Mouse (Mus musculus): ENCODE measurements at regions not wholly inside any gene's neighbourhood (a gene's known extent, or its start where the extent isn't known, plus 50 kb on each side); places are given as distances from the start of the nearest gene placed in this dataset.

DNA sequence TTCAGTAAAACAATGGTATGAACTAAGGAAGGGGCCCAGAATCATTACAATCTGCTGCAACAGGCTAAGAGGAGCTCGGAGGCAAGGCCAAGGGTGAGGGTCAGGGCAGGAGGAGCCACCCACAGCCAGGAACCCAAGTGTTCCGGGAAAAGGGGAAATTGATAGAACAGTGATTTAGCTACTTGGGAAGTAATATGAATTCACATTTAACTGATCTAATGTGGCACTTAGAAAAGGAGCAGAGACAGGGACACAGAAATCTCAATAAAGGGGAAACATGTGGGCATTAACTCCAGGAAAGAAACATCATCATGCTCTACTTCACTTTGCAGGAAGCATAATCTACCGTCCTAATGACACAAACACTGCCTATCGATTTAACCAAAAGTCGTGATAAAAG, 120.1 kb upstream of the Hs6st1 start:
- Histone ChIP-seq H3K79me2 (ENCODE audit: control insufficient read depth, insufficient read depth, low read length, poor library complexity) (no peaks in the 10 kb centered on the region), H3K4me3 (ENCODE audit: control insufficient read depth in 1 of 2, insufficient read depth in 1 of 2, low read depth in 2 of 2, low read length in 2 of 2) (no peak overlapping the region), H3K4me1 (ENCODE audit: control insufficient read depth in 1 of 2, insufficient read depth in 2 of 2, low read length in 2 of 2) (no peaks in the 10 kb centered on the region), H3K9me3 (replicated peaks; ENCODE audit: insufficient read depth, low read length) (no peaks in the 10 kb centered on the region), H3K9ac (ENCODE audit: control insufficient read depth, low read depth, low read length, poor library complexity, severe bottlenecking) (no peak overlapping the region), H3K27me3 (ENCODE audit: control insufficient read depth in 1 of 2, insufficient read depth in 2 of 2, low read length in 2 of 2) (no peaks in the 10 kb centered on the region), H3K36me3 (ENCODE audit: control insufficient read depth in 1 of 2, insufficient read depth in 2 of 2, low read length in 2 of 2) (no peaks in the 10 kb centered on the region), H3K27ac (ENCODE audit: control insufficient read depth, low read depth, low read length) (no peak overlapping the region)
- DNase-seq (ENCODE audit: low read depth, low spot score), result no peak
- TF ChIP-seq JUND (IDR thresholded peaks at IDR 0.05; ENCODE audit: low read depth, low read length) (no peak), E2F4 (IDR thresholded peaks at IDR 0.05; ENCODE audit: borderline replicate concordance, low read depth, low read length) (no peak), ELF1 (IDR thresholded peaks at IDR 0.05; ENCODE audit: low read depth, low read length) (no peak), POLR2AphosphoS2 (IDR thresholded peaks at IDR 0.05; ENCODE audit: low read length) (no peak), USF1 (IDR thresholded peaks at IDR 0.05; ENCODE audit: low read depth, low read length) (no peak), EP300 (IDR thresholded peaks at IDR 0.05; ENCODE audit: low read depth in 1 of 2, low read length in 2 of 2) (no peak), POLR2AphosphoS5 (IDR thresholded peaks at IDR 0.05; ENCODE audit: borderline replicate concordance, low read depth, low read length) (no peak), SMC3 (IDR thresholded peaks at IDR 0.05; ENCODE audit: low read depth, low read length) (no peak), TCF12 (IDR thresholded peaks at IDR 0.05; ENCODE audit: low read depth, low read length) (no peak), MYC (IDR thresholded peaks at IDR 0.05; ENCODE audit: low read depth, low read length) (no peak), MYB (IDR thresholded peaks at IDR 0.05; ENCODE audit: low read depth, low read length) (no peak), GATA1 (IDR thresholded peaks at IDR 0.05; ENCODE audit: low read depth, low read length) (no peak), MAX (IDR thresholded peaks at IDR 0.05; ENCODE audit: low read length) (no peak), RCOR1 (IDR thresholded peaks at IDR 0.05; ENCODE audit: low read depth, low read length) (no peak), TBP (IDR thresholded peaks at IDR 0.05; ENCODE audit: low read depth, low read length) (no peak), BHLHE40 (IDR thresholded peaks at IDR 0.05; ENCODE audit: borderline replicate concordance, low read depth, low read length) (no peak), MAZ (IDR thresholded peaks at IDR 0.05; ENCODE audit: low read depth, low read length) (no peak), USF2 (IDR thresholded peaks at IDR 0.05; ENCODE audit: borderline replicate concordance in 1 of 2, insufficient read depth in 1 of 2, low read depth in 1 of 2, low read length in 2 of 2) (no peak)

DNA sequence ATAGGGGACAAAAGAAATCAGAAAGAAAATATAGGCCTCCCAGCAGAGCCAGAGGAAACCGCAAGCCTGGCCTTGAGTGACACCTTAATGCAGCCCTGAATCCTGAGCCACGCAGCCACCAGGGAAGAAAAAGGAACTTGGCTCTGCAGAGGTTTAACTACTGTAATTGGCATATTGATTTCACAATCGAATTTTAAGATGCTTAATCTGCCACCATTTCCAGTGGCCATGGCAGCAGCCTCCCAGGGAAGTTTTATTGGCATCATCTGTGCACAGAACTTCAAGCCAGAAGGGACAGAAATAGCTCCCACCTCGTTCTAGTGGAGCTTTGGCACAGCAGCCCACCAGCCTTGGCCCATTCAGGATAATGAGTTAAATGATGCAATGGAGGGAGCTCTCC, 117.1 kb upstream of the Hs6st1 start:
- Histone ChIP-seq H3K9ac (ENCODE audit: control insufficient read depth, low read depth, low read length, poor library complexity, severe bottlenecking) (no peak overlapping the region), H3K4me1 (ENCODE audit: control insufficient read depth in 1 of 2, insufficient read depth in 2 of 2, low read length in 2 of 2) (no peaks in the 10 kb centered on the region), H3K36me3 (ENCODE audit: control insufficient read depth in 1 of 2, insufficient read depth in 2 of 2, low read length in 2 of 2) (no peaks in the 10 kb centered on the region), H3K27ac (ENCODE audit: control insufficient read depth, low read depth, low read length) (no peak overlapping the region), H3K27me3 (ENCODE audit: control insufficient read depth in 1 of 2, insufficient read depth in 2 of 2, low read length in 2 of 2) (no peaks in the 10 kb centered on the region), H3K4me3 (ENCODE audit: control insufficient read depth in 1 of 2, insufficient read depth in 1 of 2, low read depth in 2 of 2, low read length in 2 of 2) (no peak overlapping the region), H3K9me3 (replicated peaks; ENCODE audit: insufficient read depth, low read length) (no peaks in the 10 kb centered on the region), H3K79me2 (ENCODE audit: control insufficient read depth, insufficient read depth, low read length, poor library complexity) (no peaks in the 10 kb centered on the region)
- DNase-seq (ENCODE audit: low read depth, low spot score), result no peak
- TF ChIP-seq ZMIZ1 (IDR thresholded peaks at IDR 0.05; ENCODE audit: low read depth, low read length) (no peak), RAD21 (IDR thresholded peaks at IDR 0.05; ENCODE audit: low read depth, low read length) (no peak), SIN3A (IDR thresholded peaks at IDR 0.05; ENCODE audit: low read length) (no peak), GATA1 (IDR thresholded peaks at IDR 0.05; ENCODE audit: low read depth, low read length) (no peak), JUND (IDR thresholded peaks at IDR 0.05; ENCODE audit: low read depth, low read length) (no peak)
